8 mouse cellular contexts compared by ENCODE assay signal in the genomic region with DNA sequence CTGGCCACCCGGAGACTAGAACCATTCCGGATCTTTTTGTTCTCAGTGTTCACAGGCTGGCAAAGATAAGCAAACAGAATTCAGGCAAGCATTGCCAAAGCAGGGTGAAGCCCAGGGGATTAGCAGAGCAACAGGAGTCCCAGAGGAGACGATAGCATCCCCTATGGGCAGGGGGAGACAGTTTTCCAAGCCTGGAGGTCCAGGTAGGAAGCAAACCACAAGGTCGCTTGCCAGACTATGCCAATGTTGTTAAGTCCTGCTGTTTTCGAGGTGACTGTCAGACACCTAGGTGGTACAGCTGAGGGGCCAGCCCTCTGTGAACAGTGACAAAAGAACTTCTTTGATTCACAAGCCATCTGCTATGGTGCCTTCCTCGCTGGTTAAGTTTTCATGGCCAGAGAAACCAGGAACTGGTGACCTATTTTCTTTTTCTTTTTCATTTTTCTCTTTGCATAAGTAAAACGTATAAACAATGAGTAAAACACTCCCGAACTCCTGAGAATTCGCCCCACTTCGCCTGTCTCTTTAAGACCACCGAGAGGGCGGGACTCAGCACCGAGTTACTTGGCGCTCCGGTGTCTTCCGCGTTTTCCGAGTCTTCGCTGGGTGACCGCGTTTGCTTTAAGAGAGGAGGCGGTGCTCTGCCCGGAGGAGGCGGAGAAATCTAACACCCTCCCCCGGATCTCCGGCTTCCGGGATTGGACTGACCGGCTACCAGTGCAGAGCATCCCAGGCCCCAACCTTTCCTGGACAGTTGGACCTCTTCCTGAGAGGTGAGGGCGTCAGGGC. TPM values are rescaled to one million over a fixed set of nuclear protein-coding genes. Genes with fewer than 3 reads are reported as not detected.
A peak's percentile ranks its signal among the peaks of the same experiment; 100 is the strongest.
DNase-seq lines count a peak whose midpoint lies in the region; ATAC-seq lines count a peak whose summit lies in the region.

A gene (plus strand): TSS at position 674 of the 789 bp plus-strand sequence.

- ATAC-seq in erythroid progenitor cell, adult 5-6 weeks (replicated peaks; ENCODE audit: low FRiP score, poor library complexity, severe bottlenecking): peak; percentile 98
- peak; percentile 74 for ATAC-seq in heart, embryonic 13.5 days (ENCODE audit: extremely low read depth, insufficient number of reproducible peaks, low FRiP score, low TSS enrichment)
- ATAC-seq in liver, embryonic 12.5 days: peak; percentile 93
- ATAC-seq in stomach, embryonic 15.5 days (ENCODE audit: insufficient read depth, low FRiP score, low read depth): peak; percentile 92

- no peaks in the 10 kb centered on the region for H3K9me3 ChIP-seq in heart, embryonic 13.5 days
- no peaks in the 10 kb centered on the region for H3K9me3 ChIP-seq in liver, embryonic 12.5 days (replicated peaks)
- H3K9me3 ChIP-seq in stomach, embryonic 15.5 days: no peaks in the 10 kb centered on the region

- peak within 1 kb of the TSS; percentile 80 for H3K4me3 ChIP-seq in heart, embryonic 13.5 days
- peak within 1 kb of the TSS; percentile 74 for H3K4me3 ChIP-seq in liver, embryonic 12.5 days
- H3K4me3 ChIP-seq in stomach, embryonic 15.5 days (replicated peaks): peak within 1 kb of the TSS; percentile 75

- H3K4me1 ChIP-seq in heart, embryonic 13.5 days: peaks cover 12% of the 10 kb centered on the region
- peaks cover 23% of the 10 kb centered on the region for H3K4me1 ChIP-seq in liver, embryonic 12.5 days
- peaks cover 8% of the 10 kb centered on the region for H3K4me1 ChIP-seq in stomach, embryonic 15.5 days

- H3K27ac ChIP-seq in heart, embryonic 13.5 days (replicated peaks): peak within 1 kb of the TSS; percentile 33
- peak within 1 kb of the TSS; percentile 49 for H3K27ac ChIP-seq in liver, embryonic 12.5 days
- peak within 1 kb of the TSS; percentile 16; the same call in 1 of the 2 replicates for H3K27ac ChIP-seq in stomach, embryonic 15.5 days

- H3K4me2 ChIP-seq in heart, embryonic 13.5 days: peak within 1 kb of the TSS; percentile 85
- peak within 1 kb of the TSS; percentile 80 for H3K4me2 ChIP-seq in liver, embryonic 12.5 days
- H3K4me2 ChIP-seq in stomach, embryonic 15.5 days: peak within 1 kb of the TSS; percentile 82

- no peaks in the 10 kb centered on the region for H3K27me3 ChIP-seq in heart, embryonic 13.5 days (replicated peaks)
- H3K27me3 ChIP-seq in liver, embryonic 12.5 days (replicated peaks): no peaks in the 10 kb centered on the region
- no peaks in the 10 kb centered on the region for H3K27me3 ChIP-seq in stomach, embryonic 15.5 days (replicated peaks)

- H3K36me3 ChIP-seq in heart, embryonic 13.5 days: peaks cover 31% of the 10 kb centered on the region
- H3K36me3 ChIP-seq in liver, embryonic 12.5 days: peaks cover 23% of the 10 kb centered on the region
- H3K36me3 ChIP-seq in stomach, embryonic 15.5 days: 0 out of 2 replicates have a peak, but pooled peaks cover 5% of the 10 kb centered on the region

- DNase-seq in CD4-positive helper T cell, adult 2 months (ENCODE audit: low read depth, low spot score): peak; percentile 88
- peak; percentile 73 for DNase-seq in brain, embryonic 18.5 days (ENCODE audit: low read depth, low spot score)
- peak; percentile 94 for DNase-seq in kidney, postnatal 10 days
- peak; percentile 76 to 82 for DNase-seq in natural killer cell, adult 2 months (ENCODE audit: low spot score in 2 of 2)

- H3K9ac ChIP-seq in heart, embryonic 13.5 days: peak within 1 kb of the TSS; percentile 84
- peak within 1 kb of the TSS; percentile 73 for H3K9ac ChIP-seq in liver, embryonic 12.5 days
- H3K9ac ChIP-seq in stomach, embryonic 15.5 days: peak within 1 kb of the TSS; percentile 42

- WGBS in heart, embryonic 13.5 days: under 1% methylated on average over 29 of the region's 29 CpGs
- WGBS in liver, embryonic 12.5 days (ENCODE audit: insufficient replicate concordance): 1% methylated on average over 29 of the region's 29 CpGs
- under 1% methylated on average over 29 of the region's 29 CpGs for WGBS in stomach, embryonic 15.5 days

RNA-seq across cellular contexts. Expression of the gene that starts here (rescaled TPM):
- 5.0 and 34.6 TPM in 2 replicates for total RNA-seq in erythroid progenitor cell, adult 5-6 weeks (2015; ENCODE audit: low replicate concordance)
- 14.9 and 20.5 TPM in 2 replicates for total RNA-seq in erythroid progenitor cell, adult 5-6 weeks (2017; ENCODE audit: low replicate concordance)
- polyA plus RNA-seq in heart, embryonic 13.5 days (2015; fragmentation: Nextera tagmentation; extraction: Ambion mirVana): 42.7 and 44.3 TPM in 2 replicates
- 28.4 and 30.0 TPM in 2 replicates for polyA plus RNA-seq in liver, embryonic 12.5 days (2016; fragmentation: Nextera tagmentation; extraction: Ambion mirVana)
- 58.2 and 59.1 TPM in 2 replicates for polyA plus RNA-seq in stomach, embryonic 15.5 days (2015; fragmentation: Nextera tagmentation; extraction: Ambion mirVana)

Comparison
In these comparisons a context has a peak if more than half of its experiments do, and no peak if none do; other contexts are left out.
1. Peak in every context shown above with its lines: DNase-seq, ATAC-seq, H3K4me3 ChIP-seq and H3K27ac ChIP-seq.